Mouse (Mus musculus): Measurements from ENCODE around the gene Ppp1r9b.
"Not testable (repeated sequence)": the region's sequence is repeated elsewhere in the genome, so short reads cannot be mapped to it uniquely, and the experiment has no call there.

The Ppp1r9b gene

DNA sequence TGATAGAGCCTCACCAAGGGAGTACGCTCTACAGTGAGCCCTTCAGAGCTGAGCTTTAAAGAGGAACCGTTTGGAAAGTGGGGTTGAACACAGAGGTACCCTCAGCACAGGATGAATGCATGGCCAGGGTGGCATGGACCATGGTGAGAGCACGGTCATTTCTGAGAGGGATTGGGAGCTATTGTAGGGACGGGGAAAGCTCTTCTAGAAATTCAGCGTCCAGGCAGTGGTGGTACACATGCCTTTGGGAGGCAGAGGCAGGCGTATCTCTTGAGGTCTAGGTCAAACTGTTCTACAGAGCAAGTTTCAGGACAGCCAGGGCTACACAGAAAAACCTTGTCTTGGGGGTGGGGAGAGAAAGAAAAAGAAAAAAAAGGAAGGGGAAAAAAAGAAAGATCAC lies 6.1 kb downstream of the Ppp1r9b start:
- DNase-seq (ENCODE audit: low read depth in 2 of 2, low spot score in 2 of 2), result no peak

DNA sequence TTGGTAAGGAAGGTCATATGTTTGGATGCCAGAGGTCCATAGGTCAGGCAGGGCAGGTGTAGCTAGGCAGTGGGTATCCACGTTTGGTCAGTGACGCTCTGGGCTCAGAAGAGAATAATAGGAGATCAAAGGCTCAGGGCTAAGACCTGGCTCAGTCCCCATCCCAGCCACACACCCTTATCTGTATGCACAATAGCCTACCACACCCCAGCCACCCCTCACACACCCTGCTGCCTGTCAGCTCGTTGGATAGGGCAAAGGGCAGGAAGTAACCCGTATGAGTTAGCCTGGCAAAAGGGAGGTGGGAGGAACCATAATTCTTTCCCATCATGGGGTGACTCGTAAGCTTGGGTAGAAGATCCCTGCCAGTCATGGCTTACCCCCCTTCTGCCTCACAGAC lies 6.8 kb downstream of the Ppp1r9b start:
- DNase-seq (ENCODE audit: low read depth in 2 of 2, low spot score in 2 of 2), result peak in 1 of 2 experiments; percentile 20

DNA sequence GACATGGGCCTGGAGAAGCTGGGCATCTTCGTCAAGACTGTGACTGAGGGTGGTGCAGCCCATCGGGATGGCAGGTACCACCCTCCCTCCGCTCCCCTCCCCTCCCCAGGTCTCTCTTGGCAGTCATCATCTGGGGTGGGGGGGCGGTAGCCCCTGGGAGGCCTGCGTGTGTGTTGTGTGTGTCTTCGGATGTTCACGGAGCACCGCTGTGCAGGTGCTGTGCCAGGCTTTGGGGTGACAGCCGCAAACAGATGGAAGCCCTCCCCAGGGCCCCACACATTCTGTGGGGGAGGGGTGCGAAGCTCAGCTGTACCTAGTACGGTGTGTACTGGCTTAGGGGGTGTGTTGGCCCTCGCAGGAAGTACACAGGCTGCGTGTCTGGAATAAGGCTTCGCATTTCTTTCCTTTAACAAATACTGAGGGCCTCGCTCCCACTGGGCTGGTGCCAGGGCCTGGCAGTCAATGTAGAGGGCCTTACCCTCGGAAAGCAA lies 7.3 kb downstream of the Ppp1r9b start:
- DNase-seq (ENCODE audit: low read depth in 2 of 2, low spot score in 2 of 2), result peak; percentile 41 to 55

DNA sequence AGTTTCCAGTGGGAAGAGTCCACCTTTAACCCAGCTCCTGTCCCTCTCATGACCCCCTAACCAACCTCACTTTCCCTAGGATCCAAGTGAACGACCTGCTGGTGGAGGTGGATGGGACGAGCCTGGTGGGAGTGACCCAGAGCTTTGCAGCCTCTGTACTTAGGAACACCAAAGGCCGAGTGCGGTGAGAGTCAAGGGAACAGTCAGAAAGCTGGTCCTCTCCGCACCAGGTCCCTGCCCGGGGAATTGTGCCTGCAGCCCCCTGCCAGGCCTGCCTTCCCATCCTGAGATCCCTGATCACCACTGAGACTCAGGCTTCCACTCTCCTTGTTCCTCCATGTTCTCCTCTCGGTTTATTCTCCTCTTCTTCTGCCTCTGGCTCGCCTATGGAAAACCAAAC lies 9.3 kb downstream of the Ppp1r9b start:
- DNase-seq (ENCODE audit: low read depth in 2 of 2, low spot score in 2 of 2), result no peak

DNA sequence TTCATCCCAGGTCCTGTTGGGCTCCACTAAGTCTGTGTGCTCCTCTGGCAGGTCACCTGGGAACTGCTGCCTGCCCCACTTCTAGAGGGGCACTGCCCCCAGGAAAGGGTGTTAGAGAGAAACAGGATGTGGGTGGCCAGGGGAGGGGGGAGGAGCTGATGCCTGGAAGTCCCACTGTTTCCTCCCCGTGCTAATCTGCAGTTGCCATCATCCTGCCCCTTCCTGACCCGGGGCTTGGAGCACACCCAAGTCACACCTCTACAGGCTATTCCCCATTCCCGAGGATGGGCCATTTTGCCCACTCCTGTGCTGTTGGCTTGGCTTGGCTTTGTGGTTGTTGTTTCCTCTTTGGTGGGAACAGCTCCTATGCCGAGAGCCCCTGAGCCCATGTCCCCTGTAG lies 9.7 kb downstream of the Ppp1r9b start:
- peak in 1 of 2 experiments; percentile 40 for DNase-seq (ENCODE audit: low read depth in 2 of 2, low spot score in 2 of 2)

DNA sequence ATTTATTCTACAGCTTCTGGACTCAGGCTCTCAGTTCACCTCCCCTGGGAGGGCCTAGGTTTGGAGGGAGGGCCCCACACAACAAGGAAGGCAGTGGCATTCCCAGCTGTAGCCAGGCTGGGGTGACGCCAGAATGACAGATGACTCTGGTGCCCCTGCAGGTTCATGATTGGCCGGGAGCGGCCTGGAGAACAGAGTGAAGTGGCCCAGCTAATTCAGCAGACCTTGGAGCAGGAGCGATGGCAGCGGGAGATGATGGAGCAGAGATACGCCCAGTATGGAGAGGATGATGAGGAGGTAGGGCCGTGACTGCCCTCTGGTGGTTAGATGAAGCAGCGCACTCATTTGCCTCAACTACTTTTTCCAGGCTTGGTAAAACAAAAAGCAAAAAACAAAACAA lies 10.2 kb downstream of the Ppp1r9b start:
- peak; percentile 50 to 59 for DNase-seq (ENCODE audit: low read depth in 2 of 2, low spot score in 2 of 2)

DNA sequence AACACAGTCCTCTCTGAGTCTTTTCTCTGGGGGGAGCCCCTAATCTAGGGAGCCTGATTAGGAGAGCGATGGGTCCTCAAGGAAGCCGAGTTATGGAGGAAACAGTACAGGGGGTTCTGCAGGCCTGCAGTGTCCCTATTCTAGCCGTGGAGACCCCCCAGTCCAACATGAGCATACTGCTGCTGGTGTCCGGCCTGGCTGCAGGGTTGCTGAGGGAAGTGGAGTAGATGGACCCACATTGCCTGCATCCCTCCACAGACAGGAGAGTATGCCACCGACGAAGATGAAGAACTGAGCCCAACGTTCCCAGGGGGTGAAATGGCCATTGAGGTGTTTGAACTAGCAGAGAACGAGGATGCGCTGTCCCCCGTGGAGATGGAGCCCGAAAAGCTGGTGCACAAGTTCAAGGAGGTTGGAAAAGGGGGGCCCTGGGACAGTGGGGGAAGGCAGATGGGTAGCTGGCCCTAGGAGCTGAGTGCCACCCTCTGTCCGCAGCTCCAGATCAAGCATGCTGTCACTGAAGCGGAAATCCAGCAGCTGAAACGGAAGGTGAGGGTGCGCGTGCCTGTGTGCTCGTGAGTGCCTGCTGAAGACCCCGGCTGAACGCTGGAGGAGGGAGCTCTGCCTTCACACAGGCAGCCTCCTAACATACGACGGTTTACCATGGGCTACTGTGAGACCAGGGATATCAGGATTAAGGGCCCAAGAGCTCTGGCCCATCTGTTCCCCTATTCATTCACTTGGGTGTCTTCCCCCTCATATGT lies 10.9 kb downstream of the Ppp1r9b start:
- no peak for DNase-seq (ENCODE audit: low read depth in 2 of 2, low spot score in 2 of 2)

DNA sequence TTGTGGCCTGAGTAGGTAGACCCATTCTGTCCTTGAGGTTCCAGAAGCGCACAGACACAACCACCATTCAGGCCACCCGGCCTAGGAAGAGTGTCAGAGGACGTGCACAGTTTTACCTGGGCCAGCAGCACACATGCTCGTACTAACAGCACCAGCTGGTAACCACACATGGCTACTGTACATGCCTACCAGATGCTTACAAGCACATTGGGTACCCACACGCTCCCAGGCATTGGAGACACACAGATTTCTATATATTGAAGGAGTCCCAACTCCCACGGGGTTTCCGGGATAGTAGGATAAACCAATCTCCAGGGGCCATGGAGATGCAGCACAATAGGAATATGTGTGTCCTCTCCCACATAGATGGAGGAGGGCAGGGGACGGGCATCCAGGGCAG lies 11.9 kb downstream of the Ppp1r9b start:
- DNase-seq (ENCODE audit: low read depth in 2 of 2, low spot score in 2 of 2), result no peak

DNA sequence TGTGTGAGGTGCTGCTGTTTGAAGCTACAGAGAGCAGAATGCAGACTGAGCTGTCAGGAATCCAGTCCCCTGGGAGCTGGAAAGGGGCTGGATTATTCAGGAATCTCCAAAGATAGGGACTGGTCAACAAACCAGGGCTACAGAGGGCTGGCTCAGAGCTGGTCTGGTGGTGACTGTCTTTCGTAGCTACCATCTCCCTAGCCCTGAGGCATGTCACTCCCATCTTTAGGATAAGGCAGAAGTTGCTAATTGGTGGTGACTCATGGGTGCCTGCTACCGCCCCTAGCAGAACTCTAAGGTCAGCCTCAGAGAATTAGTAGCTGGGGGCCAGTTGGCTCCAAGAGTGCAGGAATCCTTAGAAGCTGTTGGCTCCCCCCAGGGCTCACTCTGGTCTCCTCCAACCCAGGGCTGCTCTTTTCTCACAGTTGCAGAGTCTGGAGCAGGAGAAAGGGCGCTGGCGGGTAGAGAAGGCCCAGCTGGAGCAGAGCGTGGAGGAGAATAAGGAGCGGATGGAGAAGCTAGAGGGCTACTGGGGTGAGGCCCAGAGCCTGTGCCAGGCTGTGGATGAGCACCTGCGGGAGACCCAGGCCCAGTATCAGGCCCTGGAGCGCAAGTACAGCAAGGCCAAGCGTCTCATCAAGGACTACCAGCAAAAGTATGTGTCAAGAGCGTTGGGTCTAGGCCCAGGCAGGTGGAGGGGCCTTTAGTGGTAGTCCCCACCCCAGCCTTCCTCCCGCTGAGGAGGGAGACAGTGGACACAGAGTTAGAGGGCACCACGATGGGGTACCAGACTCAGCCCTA lies 13.5 kb downstream of the Ppp1r9b start:
- DNase-seq (ENCODE audit: low read depth in 2 of 2, low spot score in 2 of 2), result no peak

DNA sequence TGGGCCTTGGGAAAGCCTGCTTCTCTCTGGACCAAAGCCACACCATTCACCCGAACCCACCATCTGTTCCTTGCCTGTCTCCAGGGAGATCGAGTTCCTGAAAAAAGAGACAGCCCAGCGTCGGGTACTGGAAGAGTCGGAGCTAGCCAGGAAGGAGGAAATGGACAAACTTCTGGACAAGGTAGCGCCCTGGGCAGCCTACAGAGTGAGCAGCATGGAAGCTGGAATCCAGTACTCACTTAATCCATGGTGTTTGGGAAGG lies 14.0 kb downstream of the Ppp1r9b start:
- no peak for DNase-seq (ENCODE audit: low read depth in 2 of 2, low spot score in 2 of 2)

DNA sequence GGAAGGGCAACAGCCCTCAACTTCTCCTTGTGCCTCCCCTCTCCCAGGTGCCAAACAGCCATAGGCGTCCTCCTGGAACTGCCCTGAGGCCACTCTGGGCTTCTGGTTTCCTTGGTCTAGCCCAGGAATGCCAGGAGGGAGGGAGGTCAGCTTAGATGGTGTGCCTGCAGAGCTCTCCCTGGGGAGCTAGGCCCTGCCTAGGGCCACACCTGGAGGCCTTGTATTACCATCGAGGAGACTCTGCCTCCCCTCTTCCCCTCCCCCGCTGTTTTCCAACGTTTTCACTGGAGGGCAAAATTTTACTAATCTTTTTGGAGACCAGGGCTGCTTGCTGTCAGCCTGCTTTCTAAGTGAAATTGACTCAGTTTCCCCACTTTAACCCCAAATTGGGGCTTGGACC lies 15.2 kb downstream of the Ppp1r9b start:
- DNase-seq (ENCODE audit: low read depth in 2 of 2, low spot score in 2 of 2), result no peak

DNA sequence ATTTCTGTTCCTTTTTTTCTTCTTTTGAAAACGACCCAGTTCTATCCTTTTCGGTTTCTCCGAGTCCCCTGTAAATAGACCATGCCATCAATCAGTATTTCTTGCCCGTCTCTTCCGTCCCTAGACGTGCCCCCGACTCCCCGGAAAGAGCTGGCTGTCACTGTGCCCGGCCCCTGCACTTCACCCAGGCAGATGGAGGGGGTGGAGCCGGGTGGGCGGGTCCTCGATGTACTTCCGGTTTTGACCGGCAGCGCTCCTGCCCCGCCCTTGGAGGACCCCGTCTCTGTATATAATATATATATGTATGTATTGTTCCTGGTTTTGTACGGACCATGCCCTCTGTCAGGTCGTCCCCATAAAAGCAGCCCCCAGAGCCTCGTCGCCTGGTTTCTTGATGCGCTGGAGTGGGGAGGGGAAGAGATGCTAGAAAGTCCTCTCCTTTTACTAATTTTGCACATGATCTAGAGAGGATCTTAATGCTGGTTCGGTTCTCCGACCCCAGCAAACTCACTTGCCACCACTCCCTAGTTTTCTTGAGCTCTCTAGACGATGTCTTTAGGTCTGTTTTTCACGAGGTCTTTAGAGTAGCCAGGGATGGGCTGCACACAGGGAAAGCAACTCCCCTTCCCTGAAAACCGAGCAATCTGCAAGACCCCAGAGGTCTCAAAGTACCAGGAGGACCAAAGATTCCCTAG lies 15.8 kb downstream of the Ppp1r9b start:
- DNase-seq (ENCODE audit: low read depth in 2 of 2, low spot score in 2 of 2), result peak in 1 of 2 experiments; percentile 49

DNA sequence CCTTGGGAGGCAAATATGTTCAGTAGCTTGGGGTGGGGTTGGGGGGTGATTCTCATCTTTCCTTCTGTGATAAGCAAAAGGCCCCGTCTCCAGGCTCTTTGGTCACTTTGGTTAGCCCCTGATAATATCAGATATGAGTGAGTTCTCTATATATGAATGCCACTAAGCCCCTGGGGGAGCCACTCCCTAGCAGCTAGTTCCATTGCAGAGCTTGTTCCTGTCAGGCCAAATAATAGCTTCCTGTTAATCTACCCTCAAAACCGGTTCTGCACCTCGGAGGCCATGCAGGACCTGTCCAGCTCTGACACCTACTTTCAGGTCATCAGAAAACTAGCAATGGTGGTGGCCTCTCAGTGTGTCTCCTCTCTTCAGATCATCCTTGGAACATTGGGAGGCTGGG lies 16.6 kb downstream of the Ppp1r9b start:
- DNase-seq (ENCODE audit: low read depth in 2 of 2, low spot score in 2 of 2), result no peak

DNA sequence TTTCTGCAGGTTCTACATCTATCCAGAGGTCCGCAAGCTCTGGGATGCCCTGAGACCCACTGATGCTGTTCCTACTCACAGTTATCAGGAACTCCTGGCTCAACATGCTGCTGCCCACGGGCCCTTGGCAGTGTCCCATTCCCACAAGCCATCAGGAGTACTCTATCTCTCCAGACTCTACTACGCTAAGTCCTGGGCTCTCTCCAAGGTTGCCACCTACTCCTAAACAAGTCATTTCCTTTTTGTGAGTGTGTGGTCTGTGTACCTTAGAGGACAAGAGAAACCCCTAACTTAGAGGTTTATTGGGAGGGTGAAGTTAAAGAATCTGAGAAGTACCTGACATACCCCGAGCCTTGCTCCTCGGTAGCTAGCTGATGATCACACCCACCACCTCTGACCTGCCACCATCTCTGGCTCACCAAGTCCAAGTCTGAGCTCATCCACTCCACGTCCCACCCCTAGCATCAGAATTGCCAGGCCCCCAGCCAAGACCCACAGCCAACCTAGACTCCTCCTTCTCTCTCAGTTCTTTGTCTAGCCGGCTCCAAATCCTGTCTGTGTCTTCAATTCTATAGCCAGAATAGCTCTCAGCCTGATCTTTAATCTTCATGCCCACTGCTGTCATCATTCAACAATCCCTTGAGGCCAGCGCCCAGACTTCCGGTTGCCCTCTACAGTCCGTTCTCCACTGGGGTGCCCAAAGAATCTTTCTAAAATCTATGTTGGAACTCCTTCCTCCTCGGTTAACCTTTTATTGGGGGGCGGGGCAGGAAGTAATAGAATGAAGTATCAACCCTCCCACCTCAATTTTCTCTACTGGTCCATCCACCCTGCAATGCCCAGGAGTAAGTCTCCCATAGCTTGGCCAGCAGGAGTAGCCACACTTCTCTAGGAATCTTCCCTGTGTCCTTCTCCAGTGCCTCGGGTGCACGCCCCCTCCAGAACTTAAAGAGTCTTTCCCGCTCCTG lies 18.1 kb downstream of the Ppp1r9b start:
- no peak for DNase-seq (ENCODE audit: low read depth in 2 of 2, low spot score in 2 of 2)

DNA sequence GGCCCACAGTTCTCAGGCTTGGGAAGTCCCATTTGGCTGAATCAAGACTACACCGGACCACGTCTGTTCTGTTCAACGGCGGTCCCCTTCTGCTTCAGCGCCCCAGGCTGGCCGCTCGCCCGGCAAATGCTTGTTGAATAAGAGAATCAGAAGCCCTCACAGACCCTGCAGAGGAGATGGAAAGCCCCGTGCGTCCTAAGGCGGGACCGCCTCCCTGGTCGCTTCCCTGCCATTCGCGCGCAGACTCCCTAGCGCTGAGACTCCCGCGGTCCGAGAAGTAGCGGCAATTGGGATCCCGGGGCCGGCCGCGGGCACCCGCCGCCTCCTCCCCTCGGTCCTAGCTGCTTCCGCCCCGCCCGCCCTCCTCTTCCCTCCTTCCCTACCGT lies 18.8 kb downstream of the Ppp1r9b start, which contains the start of gene Samd14:
Gene Samd14, plus strand, starts transcription at position 251 of the 386 bp plus-strand sequence.
- no peak for DNase-seq (ENCODE audit: low read depth in 2 of 2, low spot score in 2 of 2)

DNA sequence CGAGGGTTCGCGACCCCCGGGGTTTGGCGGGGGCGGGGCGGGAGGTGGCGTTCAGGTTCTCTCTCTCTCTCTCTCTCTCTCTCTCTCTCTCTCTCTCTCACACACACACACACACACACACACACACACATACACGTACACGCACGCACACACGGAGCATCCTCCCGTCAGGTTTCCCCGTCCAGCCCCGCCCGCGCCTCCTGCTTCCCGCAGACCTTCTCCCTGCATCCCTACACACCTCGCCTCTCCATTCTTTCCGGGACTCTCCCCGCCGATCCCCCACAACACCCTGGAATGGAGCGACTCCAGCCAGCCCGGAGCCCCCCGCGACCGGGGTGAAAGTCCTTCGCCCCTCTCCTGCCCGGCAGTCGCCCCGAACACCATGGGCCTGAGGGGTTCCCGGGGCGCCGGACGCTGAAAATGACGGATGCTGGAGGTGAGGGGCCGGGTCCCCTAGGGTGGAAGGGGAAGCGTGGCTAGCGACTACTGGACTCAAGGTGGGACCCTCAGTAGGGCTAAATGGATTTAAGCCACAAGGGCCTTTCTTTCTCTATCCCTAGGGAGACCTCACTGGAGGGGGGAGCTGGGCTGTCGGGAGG lies 19.4 kb downstream of the Ppp1r9b start:
- no peak for DNase-seq (ENCODE audit: low read depth in 2 of 2, low spot score in 2 of 2)

DNA sequence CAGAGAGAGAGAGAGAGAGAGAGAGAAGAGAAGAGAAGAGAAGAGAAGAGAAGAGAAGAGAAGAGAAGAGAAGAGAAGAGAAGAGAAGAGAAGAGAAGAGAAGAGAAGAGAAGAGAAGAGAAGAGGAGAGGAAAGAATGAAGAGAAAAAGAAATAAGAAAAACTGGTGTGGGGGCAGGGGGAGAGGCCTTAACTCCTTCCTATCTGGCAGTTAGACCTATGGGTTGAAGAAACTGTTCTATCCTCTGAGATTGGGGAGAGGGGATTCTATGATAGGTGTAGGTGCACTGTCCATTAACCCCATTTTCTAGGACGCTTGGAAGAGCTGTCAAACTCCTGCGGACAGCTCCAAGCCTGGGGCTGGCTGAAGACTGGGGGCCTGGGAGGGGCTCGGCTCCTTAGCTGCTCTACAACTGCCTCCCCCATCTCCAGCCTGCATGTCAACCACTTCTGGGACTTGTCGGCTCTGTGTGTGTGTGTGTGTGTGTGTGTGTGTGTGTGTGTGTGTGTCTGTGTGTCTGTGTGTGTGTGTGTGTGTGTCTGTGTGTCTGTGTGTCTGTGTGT lies 20.1 kb downstream of the Ppp1r9b start:
- not testable (repeated sequence) for DNase-seq (ENCODE audit: low read depth in 2 of 2, low spot score in 2 of 2)

DNA sequence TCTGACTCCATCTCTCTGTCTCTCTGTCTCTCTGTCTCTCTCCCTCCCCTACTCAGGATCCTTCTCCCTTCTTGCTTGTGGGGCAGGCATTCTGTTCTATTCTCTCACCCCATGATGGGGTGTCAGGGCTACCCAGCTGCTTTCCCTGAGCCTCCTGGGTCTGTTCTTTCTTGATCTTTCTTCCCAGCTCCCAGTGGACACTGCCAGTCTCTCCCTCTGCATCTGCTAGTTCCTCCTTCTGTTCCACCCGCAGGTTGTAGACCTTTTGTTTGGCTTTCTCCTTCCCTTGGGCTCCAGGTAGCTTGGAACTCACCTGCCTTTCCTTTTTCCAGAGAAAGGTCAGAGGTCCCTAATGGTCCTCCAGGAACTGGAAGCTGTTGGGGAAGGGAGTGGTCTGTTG lies 20.6 kb downstream of the Ppp1r9b start:
- DNase-seq (ENCODE audit: low read depth in 2 of 2, low spot score in 2 of 2), result no peak

DNA sequence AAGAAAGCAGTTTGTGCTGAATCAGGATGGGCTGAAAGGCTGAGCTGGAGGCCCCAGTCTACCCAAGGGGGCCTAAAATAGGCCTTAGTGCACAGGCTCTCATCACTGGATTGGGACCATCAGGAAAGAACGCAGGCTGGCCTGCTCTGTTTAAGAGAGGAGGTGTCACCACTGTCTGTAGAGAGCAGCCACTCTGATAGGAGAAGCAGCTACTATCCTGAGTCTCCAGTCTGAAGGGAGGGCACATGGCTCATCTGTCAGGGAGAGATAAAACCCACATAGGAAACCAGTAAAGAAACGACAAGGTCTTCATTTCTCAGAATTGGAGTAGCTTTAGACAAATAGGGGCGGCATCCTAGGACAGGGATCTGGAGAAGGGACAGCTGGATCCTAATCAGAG lies 21.2 kb downstream of the Ppp1r9b start:
- DNase-seq (ENCODE audit: low read depth in 2 of 2, low spot score in 2 of 2), result no peak

DNA sequence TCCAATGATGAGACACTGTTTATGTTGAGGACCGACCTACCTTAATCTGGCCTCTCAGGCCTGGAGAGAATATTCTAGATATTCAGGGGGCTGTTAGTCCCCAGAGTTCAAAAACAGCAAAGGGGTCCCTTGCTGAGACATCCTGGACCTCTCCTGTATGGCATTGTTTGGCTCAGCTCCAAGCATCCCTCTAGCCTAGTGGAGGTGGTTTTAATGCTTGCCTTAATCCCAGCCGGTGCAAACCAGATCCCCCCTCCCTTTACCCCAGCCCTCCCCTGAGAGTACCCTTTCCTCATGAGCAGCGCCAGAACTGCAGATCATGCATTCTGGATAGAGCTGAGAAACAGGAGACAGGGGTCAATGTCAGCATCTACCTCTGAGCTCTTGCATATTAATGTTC lies 21.7 kb downstream of the Ppp1r9b start:
- no peak for DNase-seq (ENCODE audit: low read depth in 2 of 2, low spot score in 2 of 2)

Measured in CD8-positive naive resting alpha-beta T cell, adult 2 months (primary cell).